Mouse (Mus musculus): ENCODE results near the gene Tcf23. TPM values are rescaled to one million over a fixed set of nuclear protein-coding genes. Genes with fewer than 3 reads are reported as not detected.

The Tcf23 gene
- polyA plus RNA-seq, 2 experiments from 2014 or later: not detected

GRCm38 (mm10) chr5:30950451-30950850, 18.0 kb upstream of the Tcf23 start:
- no peak for ATAC-seq

GRCm38 (mm10) chr5:30950922-30951321, 17.5 kb upstream of the Tcf23 start:
- ATAC-seq: no peak

- no peak for ATAC-seq
Observed at GRCm38 (mm10) chr5:30951706-30952105, 16.8 kb upstream of the Tcf23 start.

GRCm38 (mm10) chr5:30952551-30952950, 15.9 kb upstream of the Tcf23 start:
- no peak for ATAC-seq

DNA sequence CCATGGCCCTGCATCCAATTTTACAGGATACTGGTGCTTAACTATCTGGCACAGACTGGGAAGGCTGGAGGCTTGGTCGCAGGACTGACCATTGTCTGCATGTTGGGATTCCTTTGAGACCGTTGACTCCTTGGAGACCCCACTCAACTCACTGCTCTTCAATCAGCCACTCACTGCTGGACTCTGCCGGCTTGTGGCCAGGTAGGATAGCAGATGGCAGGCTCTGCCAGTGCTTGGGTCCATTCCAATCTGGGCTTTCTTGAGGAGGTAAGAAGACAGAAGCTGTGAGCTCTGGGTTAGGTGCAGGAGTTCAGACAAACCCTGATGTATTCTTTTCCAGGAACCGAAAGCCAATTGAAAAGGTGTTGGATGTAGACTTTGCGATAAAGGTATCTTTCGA, 14.4 kb upstream of the Tcf23 start:
- no peak for ATAC-seq

DNA sequence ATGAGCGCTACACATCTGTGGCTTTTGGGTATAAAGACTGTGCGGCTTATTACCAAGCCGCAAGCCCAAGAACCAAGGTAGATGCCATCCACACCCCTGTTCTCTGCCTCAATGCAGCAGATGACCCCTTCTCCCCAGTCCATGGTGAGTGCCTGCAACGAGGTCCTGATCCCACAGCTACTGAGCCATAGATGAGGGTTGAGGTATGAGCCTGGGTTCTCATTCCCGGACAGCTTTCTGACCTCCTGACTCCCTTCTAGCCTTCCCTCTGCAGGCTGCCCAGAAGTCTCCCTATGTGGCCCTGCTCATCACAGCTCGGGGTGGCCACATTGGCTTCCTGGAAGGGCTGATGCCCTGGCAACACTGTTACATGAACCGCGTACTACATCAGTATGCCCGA, 13.9 kb upstream of the Tcf23 start:
- no peak for ATAC-seq

DNA sequence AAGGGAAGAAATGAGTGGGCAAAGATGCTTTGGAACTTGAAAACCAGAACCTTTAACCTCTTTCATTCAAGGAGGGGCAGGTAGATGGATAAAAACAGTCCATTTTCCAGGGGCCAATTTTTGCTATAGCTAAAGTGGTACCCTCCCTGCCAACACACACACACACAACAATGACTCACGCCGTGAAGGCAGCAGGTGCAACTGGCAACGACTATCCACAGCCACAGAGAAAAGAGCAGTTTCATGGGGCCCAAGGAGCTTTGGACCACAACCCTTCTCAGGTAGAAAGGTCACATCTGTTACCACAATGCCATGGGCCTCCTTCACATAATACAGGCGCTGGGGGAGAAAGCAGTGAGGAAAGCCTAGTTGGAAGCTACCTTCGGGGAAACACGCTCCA, 12.7 kb upstream of the Tcf23 start:
- no peak for ATAC-seq

GRCm38 (mm10) chr5:30957891-30958290, 10.6 kb upstream of the Tcf23 start:
- no peak for ATAC-seq

- no peak for ATAC-seq
Observed at GRCm38 (mm10) chr5:30959198-30959854, 9.1 kb upstream of the Tcf23 start.

DNA sequence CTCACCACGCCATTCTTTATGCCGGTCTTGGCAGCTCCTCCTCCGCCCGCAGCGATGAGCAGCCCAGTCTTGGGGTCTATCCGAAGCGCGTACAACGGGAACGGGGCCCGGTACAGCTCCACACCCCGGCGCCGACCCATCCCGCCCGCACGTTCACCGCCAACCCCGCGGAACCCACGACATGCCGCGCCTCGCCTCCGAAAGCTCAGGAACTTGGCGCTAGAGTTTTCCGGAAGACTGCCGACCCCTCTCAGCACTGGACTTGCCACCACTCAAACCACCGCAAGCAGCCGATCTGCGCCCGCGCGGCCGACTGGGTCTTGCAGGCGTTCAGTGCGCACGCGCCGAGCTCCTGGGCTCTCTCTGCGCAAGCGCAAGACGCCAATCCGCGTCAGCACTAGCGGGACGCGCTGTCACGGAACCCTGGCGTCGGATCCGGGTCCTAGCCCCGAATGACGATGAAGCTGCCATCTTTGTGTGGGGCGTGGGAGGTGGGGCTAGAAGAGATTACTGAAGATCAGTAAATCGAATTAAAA, 8.4 kb upstream of the Tcf23 start, which contains the start of gene Preb:
TSS of gene Preb (minus strand) at position 396 of the 536 bp plus-strand sequence.
- peak; percentile 91 for ATAC-seq

DNA sequence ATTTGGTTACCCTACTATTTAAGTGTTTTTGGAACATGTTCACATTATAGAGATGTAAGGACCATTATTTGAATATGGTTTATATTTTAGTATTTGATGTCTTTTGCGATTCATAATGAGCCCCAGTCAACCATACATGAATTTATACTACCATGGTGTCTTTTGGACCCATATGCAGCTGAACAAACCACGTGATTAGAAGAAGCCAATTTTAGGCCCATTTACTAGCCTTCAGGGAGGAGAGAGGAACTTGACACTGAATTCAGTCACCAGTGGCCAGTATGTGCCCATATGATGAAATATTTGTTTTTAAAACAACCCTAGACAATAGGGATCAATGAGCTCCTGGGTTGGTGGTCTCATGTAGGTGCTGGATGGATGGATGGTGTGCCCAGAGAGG, 7.6 kb upstream of the Tcf23 start:
- no peak for ATAC-seq

GRCm38 (mm10) chr5:30961545-30962505, 6.6 kb upstream of the Tcf23 start:
- peak; percentile 55 for ATAC-seq

GRCm38 (mm10) chr5:30963916-30964315, 4.5 kb upstream of the Tcf23 start:
- no peak for ATAC-seq

DNA sequence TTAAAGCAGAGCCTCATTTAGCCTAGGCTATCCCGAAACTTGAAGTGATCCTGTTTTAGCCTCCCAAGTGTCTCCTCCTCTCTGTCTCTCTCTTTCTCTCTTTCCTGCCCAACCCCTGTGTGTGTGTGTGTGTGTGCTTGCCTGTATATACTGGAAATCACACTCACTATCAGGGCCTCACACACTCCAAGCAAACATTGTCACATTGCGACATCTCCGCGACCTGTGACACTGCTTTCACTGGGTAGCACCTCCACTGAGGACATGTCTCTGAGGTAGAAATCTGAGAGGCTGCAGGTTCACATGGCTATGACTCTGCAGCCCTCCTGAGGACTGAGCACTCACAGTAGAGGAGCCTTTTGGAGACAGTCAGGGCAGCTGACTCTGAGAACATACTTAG, 2.3 kb upstream of the Tcf23 start:
- ATAC-seq: no peak

- no peak for ATAC-seq
Observed at GRCm38 (mm10) chr5:30969440-30969839, 978 bp downstream of the Tcf23 start.

DNA sequence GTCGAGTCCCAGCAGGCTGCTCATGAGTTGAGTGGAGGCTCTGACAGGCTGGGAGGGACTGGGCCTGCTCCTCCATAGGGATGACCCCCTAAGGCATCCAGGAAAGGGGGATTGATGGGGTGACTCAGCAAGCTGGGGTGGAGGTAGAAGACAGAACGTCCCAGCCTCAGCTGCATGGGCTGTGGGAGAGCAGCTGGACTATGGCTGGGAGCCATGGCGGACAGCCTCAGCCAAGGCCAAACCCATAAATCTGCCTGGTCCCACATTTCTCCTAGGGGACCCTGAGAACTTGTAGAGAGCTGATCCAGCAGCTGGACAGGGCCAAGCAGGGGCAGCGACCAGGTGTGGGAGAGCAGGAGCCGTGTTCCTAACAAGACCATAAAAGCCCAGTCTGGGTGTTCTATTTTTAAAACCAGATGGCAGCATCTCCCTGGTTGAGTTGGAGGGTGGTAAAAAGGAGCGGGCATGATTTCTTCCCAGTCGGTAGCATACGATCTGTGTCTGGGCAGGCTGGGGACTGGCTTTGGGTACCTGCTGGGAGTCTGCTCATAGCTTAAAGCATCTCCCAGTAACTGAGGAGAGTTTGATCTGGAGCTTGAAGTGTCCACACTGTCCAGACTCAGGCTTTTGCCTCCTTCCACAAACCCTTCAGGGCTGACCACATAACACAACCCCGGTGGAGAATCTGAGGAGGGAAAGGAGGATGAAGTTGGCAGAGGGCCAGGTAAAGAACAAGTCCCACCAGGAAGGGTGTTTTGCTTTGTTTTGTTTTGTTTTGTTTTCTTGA, 6.6 kb downstream of the Tcf23 start:
- no peak for ATAC-seq

GRCm38 (mm10) chr5:30982357-30982756, 13.9 kb downstream of the Tcf23 start:
- ATAC-seq: no peak

DNA sequence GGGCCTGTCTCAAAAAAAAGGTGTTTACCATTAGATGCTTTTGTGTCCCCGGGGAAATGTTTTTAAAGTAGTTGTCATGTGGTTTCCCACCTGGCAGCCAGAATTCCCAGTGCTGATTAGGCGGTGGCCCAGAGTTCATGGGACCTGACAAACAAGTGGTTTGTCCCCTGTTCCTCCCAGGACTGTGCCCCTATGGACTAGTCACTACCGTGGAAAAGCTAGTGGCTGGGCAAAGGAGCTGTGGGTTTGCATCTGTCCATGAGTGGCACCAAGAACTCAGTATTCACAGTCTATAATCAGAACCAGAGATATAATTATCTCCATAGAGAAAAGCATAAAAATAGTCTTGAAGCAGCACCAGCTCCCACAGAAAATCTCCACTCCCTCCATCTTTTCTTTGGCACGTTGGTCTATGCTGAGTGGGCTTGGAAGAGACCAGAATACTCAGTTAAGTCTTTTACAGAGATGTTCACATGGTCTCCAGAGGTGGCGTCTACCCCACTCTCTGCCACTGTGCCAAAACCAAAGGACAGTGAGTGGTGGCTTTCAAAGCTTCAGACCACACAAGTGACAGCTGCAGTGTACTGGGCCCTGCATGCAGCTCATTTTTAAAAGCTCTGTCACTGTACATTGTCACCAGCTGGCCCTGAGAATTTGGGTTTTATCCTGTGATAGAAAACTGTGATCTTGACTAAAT, 24.7 kb downstream of the Tcf23 start:
- no peak for ATAC-seq

GRCm38 (mm10) chr5:30994074-30994473, 25.6 kb downstream of the Tcf23 start:
- ATAC-seq: no peak

DNA sequence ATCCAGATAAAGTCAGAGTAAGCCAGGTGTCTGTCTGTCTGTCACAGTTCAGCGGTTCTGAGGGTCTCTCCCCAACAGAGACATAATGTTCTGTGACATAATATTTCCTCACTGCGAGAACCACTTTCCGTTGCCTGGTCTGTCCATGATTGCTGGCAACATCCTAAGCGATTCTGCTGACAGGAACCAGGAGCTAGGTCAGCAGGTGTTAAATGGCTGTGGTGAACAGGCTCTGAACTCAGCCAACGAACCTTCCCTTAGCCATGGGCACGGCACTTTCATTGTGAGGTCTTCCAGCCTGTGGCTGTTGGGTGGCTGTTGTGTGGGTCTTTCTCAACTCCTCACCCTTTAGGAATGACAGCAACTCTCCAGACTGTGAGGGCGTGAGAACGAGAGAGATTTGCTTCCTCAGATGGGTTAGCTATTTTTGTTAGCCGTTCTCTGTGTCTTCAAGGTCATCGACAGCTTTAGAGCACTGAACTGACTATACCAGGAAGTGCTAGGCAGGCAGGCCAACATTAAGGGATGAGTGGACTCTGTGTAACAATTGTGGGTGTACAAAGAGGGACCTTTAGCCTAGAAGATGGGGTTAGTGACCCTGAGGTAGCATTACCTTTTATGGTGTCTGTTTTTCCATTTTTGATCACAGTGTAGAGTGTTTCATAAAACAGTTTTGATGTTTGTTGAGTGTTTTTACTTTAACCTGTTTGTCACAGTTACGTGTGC, 26.6 kb downstream of the Tcf23 start:
- no peak for ATAC-seq

GRCm38 (mm10) chr5:30998306-30998705, 29.8 kb downstream of the Tcf23 start:
- ATAC-seq: peak; percentile 83

Measured in CD4-positive, CD25-positive, alpha-beta regulatory T cell, adult 4 months (primary cell).